Mouse (Mus musculus): ENCODE measurements around the gene 1700017B05Rik. TPM values are rescaled to one million over a fixed set of nuclear protein-coding genes. Genes with fewer than 3 reads are reported as not detected.

The 1700017B05Rik gene
- total and polyA plus RNA-seq, 2 experiments from 2014 or later, result 5.2 to 14.7 TPM

GRCm38 (mm10) chr9:57241111-57241510 is 21.3 kb downstream of the 1700017B05Rik start:
- Histone ChIP-seq H3K27me3 (ENCODE audit: insufficient read depth, low read length) (no peaks in the 10 kb centered on the region), H3K9me3 (ENCODE audit: low read length) (no peaks in the 10 kb centered on the region), H3K4me3 (ENCODE audit: low read length) (no peak overlapping the region), H3K4me2 (ENCODE audit: low read depth, low read length) (no peak overlapping the region), H3K9ac (replicated peaks; ENCODE audit: low read length) (no peak overlapping the region), H3K4me1 (ENCODE audit: insufficient read depth, low read length) (no peaks in the 10 kb centered on the region), H3K36me3 (ENCODE audit: insufficient read depth, low read length) (no peaks in the 10 kb centered on the region), H3K27ac (no peak overlapping the region)
- WGBS, result 86% methylated on average over 5 of the region's 5 CpGs
- no peak for DNase-seq (ENCODE audit: low spot score)
- ATAC-seq, result no peak
- TF ChIP-seq CTCF (IDR thresholded peaks at IDR 0.05; ENCODE audit: low read depth), result no peak

GRCm38 (mm10) chr9:57238220-57238619 is 24.2 kb downstream of the 1700017B05Rik start:
- no peaks in the 10 kb centered on the region for H3K9me3 ChIP-seq (ENCODE audit: low read length)
- no peaks in the 10 kb centered on the region for H3K27me3 ChIP-seq (ENCODE audit: insufficient read depth, low read length)
- no peak overlapping the region for H3K4me2 ChIP-seq (ENCODE audit: low read depth, low read length)
- H3K36me3 ChIP-seq (ENCODE audit: insufficient read depth, low read length), result no peaks in the 10 kb centered on the region
- no peak for TF ChIP-seq CTCF (IDR thresholded peaks at IDR 0.05; ENCODE audit: low read depth)
- ATAC-seq (no peak), DNase-seq (ENCODE audit: low spot score) (no peak)
- H3K4me3 ChIP-seq (ENCODE audit: low read length), result no peak overlapping the region
- H3K9ac ChIP-seq (replicated peaks; ENCODE audit: low read length), result no peak overlapping the region
- H3K27ac ChIP-seq, result no peak overlapping the region
- WGBS, result 85% methylated on average over 2 of the region's 2 CpGs
- H3K4me1 ChIP-seq (ENCODE audit: insufficient read depth, low read length), result no peaks in the 10 kb centered on the region

GRCm38 (mm10) chr9:57237705-57238104 is 24.7 kb downstream of the 1700017B05Rik start:
- no peak overlapping the region for H3K9ac ChIP-seq (replicated peaks; ENCODE audit: low read length)
- H3K9me3 ChIP-seq (ENCODE audit: low read length), result no peaks in the 10 kb centered on the region
- no peaks in the 10 kb centered on the region for H3K27me3 ChIP-seq (ENCODE audit: insufficient read depth, low read length)
- no peak overlapping the region for H3K4me2 ChIP-seq (ENCODE audit: low read depth, low read length)
- TF ChIP-seq CTCF (IDR thresholded peaks at IDR 0.05; ENCODE audit: low read depth), result no peak
- H3K4me1 ChIP-seq (ENCODE audit: insufficient read depth, low read length), result no peaks in the 10 kb centered on the region
- H3K4me3 ChIP-seq (ENCODE audit: low read length), result no peak overlapping the region
- WGBS, result 81% methylated on average over 5 of the region's 5 CpGs
- ATAC-seq (no peak), DNase-seq (ENCODE audit: low spot score) (no peak)
- no peak overlapping the region for H3K27ac ChIP-seq
- no peaks in the 10 kb centered on the region for H3K36me3 ChIP-seq (ENCODE audit: insufficient read depth, low read length)

GRCm38 (mm10) chr9:57236256-57236655 is 26.2 kb downstream of the 1700017B05Rik start, which contains the start of gene Trcg1:
Gene Trcg1, plus strand, starts transcription at chr9:57236556.
- Histone ChIP-seq H3K4me3 (ENCODE audit: low read length) (no peak within 1 kb of the TSS), H3K4me1 (ENCODE audit: insufficient read depth, low read length) (no peaks in the 10 kb centered on the region), H3K27me3 (ENCODE audit: insufficient read depth, low read length) (no peaks in the 10 kb centered on the region), H3K27ac (no peak within 1 kb of the TSS), H3K9ac (replicated peaks; ENCODE audit: low read length) (no peak within 1 kb of the TSS), H3K36me3 (ENCODE audit: insufficient read depth, low read length) (no peaks in the 10 kb centered on the region), H3K9me3 (ENCODE audit: low read length) (no peaks in the 10 kb centered on the region), H3K4me2 (ENCODE audit: low read depth, low read length) (no peak within 1 kb of the TSS)
- no peak for TF ChIP-seq CTCF (IDR thresholded peaks at IDR 0.05; ENCODE audit: low read depth)
- DNase-seq (ENCODE audit: low spot score), result no peak
- ATAC-seq, result no peak
- 81% methylated on average over 2 of the region's 2 CpGs for WGBS

GRCm38 (mm10) chr9:57233767-57234166 is 28.6 kb downstream of the 1700017B05Rik start:
- no peak overlapping the region for H3K4me2 ChIP-seq (ENCODE audit: low read depth, low read length)
- H3K9me3 ChIP-seq (ENCODE audit: low read length), result no peaks in the 10 kb centered on the region
- no peaks in the 10 kb centered on the region for H3K27me3 ChIP-seq (ENCODE audit: insufficient read depth, low read length)
- 88% methylated on average over 3 of the region's 3 CpGs for WGBS
- H3K27ac ChIP-seq, result no peak overlapping the region
- no peaks in the 10 kb centered on the region for H3K4me1 ChIP-seq (ENCODE audit: insufficient read depth, low read length)
- no peak overlapping the region for H3K9ac ChIP-seq (replicated peaks; ENCODE audit: low read length)
- no peak for DNase-seq (ENCODE audit: low spot score)
- TF ChIP-seq CTCF (IDR thresholded peaks at IDR 0.05; ENCODE audit: low read depth), result no peak
- ATAC-seq, result no peak
- no peaks in the 10 kb centered on the region for H3K36me3 ChIP-seq (ENCODE audit: insufficient read depth, low read length)
- no peak overlapping the region for H3K4me3 ChIP-seq (ENCODE audit: low read length)

GRCm38 (mm10) chr9:57233142-57233541 is 29.3 kb downstream of the 1700017B05Rik start:
- no peaks in the 10 kb centered on the region for H3K9me3 ChIP-seq (ENCODE audit: low read length)
- H3K4me3 ChIP-seq (ENCODE audit: low read length), result no peak overlapping the region
- no peaks in the 10 kb centered on the region for H3K4me1 ChIP-seq (ENCODE audit: insufficient read depth, low read length)
- H3K9ac ChIP-seq (replicated peaks; ENCODE audit: low read length), result no peak overlapping the region
- no peaks in the 10 kb centered on the region for H3K36me3 ChIP-seq (ENCODE audit: insufficient read depth, low read length)
- no peaks in the 10 kb centered on the region for H3K27me3 ChIP-seq (ENCODE audit: insufficient read depth, low read length)
- TF ChIP-seq CTCF (IDR thresholded peaks at IDR 0.05; ENCODE audit: low read depth), result no peak
- no peak for DNase-seq (ENCODE audit: low spot score)
- no peak for ATAC-seq
- no peak overlapping the region for H3K4me2 ChIP-seq (ENCODE audit: low read depth, low read length)
- H3K27ac ChIP-seq, result no peak overlapping the region
- WGBS, result 83% methylated on average over 6 of the region's 6 CpGs

- Histone ChIP-seq H3K9me3 (ENCODE audit: low read length) (no peaks in the 10 kb centered on the region), H3K27ac (no peak overlapping the region), H3K9ac (replicated peaks; ENCODE audit: low read length) (no peak overlapping the region), H3K27me3 (ENCODE audit: insufficient read depth, low read length) (no peaks in the 10 kb centered on the region), H3K36me3 (ENCODE audit: insufficient read depth, low read length) (no peaks in the 10 kb centered on the region), H3K4me1 (ENCODE audit: insufficient read depth, low read length) (no peaks in the 10 kb centered on the region), H3K4me3 (ENCODE audit: low read length) (no peak overlapping the region), H3K4me2 (ENCODE audit: low read depth, low read length) (no peak overlapping the region)
- TF ChIP-seq CTCF (IDR thresholded peaks at IDR 0.05; ENCODE audit: low read depth), result no peak
- WGBS, result 88% methylated on average over 5 of the region's 5 CpGs
- ATAC-seq (no peak), DNase-seq (ENCODE audit: low spot score) (no peak)
These were observed 30.0 kb downstream of the 1700017B05Rik start for GRCm38 (mm10) chr9:57232341-57232940.

All from hindbrain, postnatal 0 days (tissue).